Comparison of ENCODE assay signal across 34 mouse cellular contexts in the genomic region with DNA sequence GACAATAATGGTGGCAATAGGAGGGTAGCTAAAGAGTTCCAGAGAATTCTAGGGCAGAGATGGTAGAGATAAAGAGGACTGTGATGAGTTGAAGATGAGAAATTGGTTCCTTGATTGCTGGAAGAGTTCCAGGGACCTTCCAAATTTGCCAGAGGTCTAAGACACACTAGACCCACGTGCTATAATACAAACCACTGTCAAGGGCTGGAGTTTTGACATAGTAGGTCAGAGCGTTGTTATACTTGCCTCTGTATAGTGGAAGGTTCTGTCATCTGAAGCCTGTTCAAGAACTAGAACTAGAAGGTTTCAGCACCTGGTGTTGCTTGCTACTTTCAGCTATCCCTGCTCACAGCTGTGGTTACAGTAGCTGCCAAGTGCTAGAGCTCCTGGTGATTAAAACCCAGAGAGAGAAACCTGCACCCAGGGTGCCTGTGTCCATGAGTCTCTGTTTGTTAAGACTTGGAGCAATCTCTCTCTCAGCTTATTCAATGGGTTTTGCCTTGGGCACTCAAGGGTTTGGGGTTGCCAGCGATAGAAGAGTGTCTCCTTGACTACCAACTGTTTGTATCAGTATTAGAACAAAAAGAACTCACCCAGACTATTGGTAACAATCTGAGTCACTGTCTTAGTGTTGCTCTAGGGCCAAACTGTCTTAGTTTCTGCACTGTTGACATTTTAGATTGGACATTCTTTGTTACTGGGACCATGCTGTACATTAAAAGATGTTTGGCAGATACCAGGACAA. TPM values are rescaled to one million over a fixed set of nuclear protein-coding genes. Genes with fewer than 3 reads are reported as not detected.
DNase-seq lines count a peak whose midpoint lies in the region; ATAC-seq and TF ChIP-seq lines count a peak whose summit lies in the region.
"Had no signal": no experiment of that assay in that cellular context is flagged by ENCODE, and none has a peak within 500 bp of the region (broad histone marks: within the 10 kb centered on the region; RNA-seq: fewer than 3 reads in every experiment).

No protein-coding gene starts in this region.

- peak; percentile 88 for TF ChIP-seq EP300 in CH12.LX (IDR thresholded peaks at IDR 0.05; ENCODE audit: low read length)

- no peaks in the 10 kb centered on the region for H3K27me3 ChIP-seq in midbrain, embryonic 11.5 days (ENCODE audit: control insufficient read depth, insufficient read depth, low read length)
- no peaks in the 10 kb centered on the region for H3K27me3 ChIP-seq in midbrain, embryonic 14.5 days (ENCODE audit: control insufficient read depth, insufficient read depth, low read length)
- H3K27me3 ChIP-seq in CH12.LX (replicated peaks): no peaks in the 10 kb centered on the region
- no peaks in the 10 kb centered on the region for H3K27me3 ChIP-seq in small intestine, adult 2 months (ENCODE audit: control insufficient read depth, insufficient read depth, low read length)
- H3K27me3 ChIP-seq: embryonic facial prominence, embryonic 12.5 days; embryonic facial prominence, embryonic 15.5 days; intestine, embryonic 15.5 days had no signal

- DNase-seq in midbrain, embryonic 11.5 days (ENCODE audit: low spot score, missing footprints): peak; percentile 53
- no peak for DNase-seq in midbrain, embryonic 14.5 days
- peak; percentile 68 for DNase-seq in CH12.LX (ENCODE audit: extremely low read depth)
- DNase-seq in left cerebral cortex, postnatal 25 days (ENCODE audit: low spot score in 2 of 2): no peak
- DNase-seq in heart, postnatal 4 days: no peak
- DNase-seq: adrenal gland, postnatal 10 days; adrenal gland, postnatal 36 days; B cell, adult 2 months; cerebellum, adult 18-20 months; cerebellum, adult 9-10 months; cerebellum, postnatal 25 days; gastrocnemius, postnatal 25 days; heart, adult 2 months; kidney, adult 18-20 months had no signal

- 77% methylated on average over 3 of the region's 3 CpGs for WGBS in midbrain, embryonic 11.5 days
- 70% methylated on average over 3 of the region's 3 CpGs for WGBS in midbrain, embryonic 14.5 days
- WGBS in small intestine, adult 2 months: 77% methylated on average over 3 of the region's 3 CpGs

- no peak for TF ChIP-seq POLR2A in CH12.LX (IDR thresholded peaks at IDR 0.05; ENCODE audit: low read depth, low read length)
- TF ChIP-seq POLR2A in small intestine, adult 2 months (IDR thresholded peaks at IDR 0.05; ENCODE audit: low read depth, low read length): no peak

- H3K9ac ChIP-seq in midbrain, embryonic 11.5 days (ENCODE audit: low read length): no peak overlapping the region
- no peak overlapping the region for H3K9ac ChIP-seq in midbrain, embryonic 14.5 days (replicated peaks; ENCODE audit: low read length)
- H3K9ac ChIP-seq in CH12.LX (ENCODE audit: insufficient read depth, low read depth): peak overlapping the region; percentile 19
- H3K9ac ChIP-seq: embryonic facial prominence, embryonic 12.5 days; embryonic facial prominence, embryonic 15.5 days; hindbrain, embryonic 14.5 days; intestine, embryonic 15.5 days had no signal

- ATAC-seq in midbrain, embryonic 11.5 days (ENCODE audit: low FRiP score): no peak
- no peak for ATAC-seq in midbrain, embryonic 14.5 days (ENCODE audit: low FRiP score, low TSS enrichment)
- 0 out of 2 replicates have a peak, but pooled peaks have one; percentile 8 for ATAC-seq in granulocyte monocyte progenitor cell, adult 5-6 weeks (replicated peaks; ENCODE audit: poor library complexity, severe bottlenecking)
- ATAC-seq in megakaryocyte progenitor cell, adult 5-6 weeks (replicated peaks; ENCODE audit: poor library complexity): no peak
- ATAC-seq: forebrain, embryonic 14.5 days; hindbrain, postnatal 0 days; intestine, embryonic 15.5 days had no signal

- intact Hi-C loops in left cerebral cortex, postnatal 25 days (cut with DNase I): no loop called here

- no peak overlapping the region for H3K4me2 ChIP-seq in midbrain, embryonic 11.5 days
- H3K4me2 ChIP-seq in midbrain, embryonic 14.5 days (ENCODE audit: low read length): no peak overlapping the region
- peak overlapping the region; percentile 74 for H3K4me2 ChIP-seq in CH12.LX (ENCODE audit: insufficient read depth, low read depth, poor library complexity, severe bottlenecking)
- H3K4me2 ChIP-seq: embryonic facial prominence, embryonic 12.5 days; embryonic facial prominence, embryonic 15.5 days; hindbrain, embryonic 14.5 days; intestine, embryonic 15.5 days had no signal

- no peaks in the 10 kb centered on the region for H3K9me3 ChIP-seq in midbrain, embryonic 11.5 days (ENCODE audit: control insufficient read depth, low read length)
- no peaks in the 10 kb centered on the region for H3K9me3 ChIP-seq in midbrain, embryonic 14.5 days (ENCODE audit: control insufficient read depth, low read length)
- no peaks in the 10 kb centered on the region for H3K9me3 ChIP-seq in CH12.LX (replicated peaks; ENCODE audit: low read length)
- H3K9me3 ChIP-seq: embryonic facial prominence, embryonic 12.5 days; embryonic facial prominence, embryonic 15.5 days; heart, embryonic 10.5 days; hindbrain, embryonic 10.5 days; intestine, embryonic 15.5 days had no signal

- H3K36me3 ChIP-seq in midbrain, embryonic 11.5 days (ENCODE audit: control insufficient read depth, insufficient read depth, low read length): no peaks in the 10 kb centered on the region
- H3K36me3 ChIP-seq in midbrain, embryonic 14.5 days (ENCODE audit: control insufficient read depth, insufficient read depth, low read length): no peaks in the 10 kb centered on the region
- H3K36me3 ChIP-seq in CH12.LX (replicated peaks in 1 of 2; ENCODE audit: control insufficient read depth in 1 of 2, insufficient read depth in 1 of 2, low read length in 1 of 2): no peaks in the 10 kb centered on the region
- H3K36me3 ChIP-seq in small intestine, adult 2 months (ENCODE audit: control insufficient read depth, insufficient read depth, low read length): no peaks in the 10 kb centered on the region
- H3K36me3 ChIP-seq: embryonic facial prominence, embryonic 12.5 days; embryonic facial prominence, embryonic 15.5 days; heart, embryonic 10.5 days; hindbrain, embryonic 10.5 days; intestine, embryonic 15.5 days had no signal

- dilution Hi-C loops in CH12.LX (cut with MboI; ENCODE audit: extremely low pct_ligation_motif_present, extremely low pct_unique_long_range_greater_than_20kb, low sequenced_read_pairs): no loop called here

- no peaks in the 10 kb centered on the region for H3K79me2 ChIP-seq in CH12.LX (replicated peaks; ENCODE audit: control insufficient read depth, extremely low read depth, insufficient read depth, poor library complexity, severe bottlenecking)

- in situ Hi-C loops in CH12.LX (cut with MboI; ENCODE audit: low pct_ligation_motif_present, low pct_unique_long_range_greater_than_20kb, low sequenced_read_pairs): no loop called here

- TF ChIP-seq CTCF in CH12.LX (conservative IDR thresholded peaks at IDR 0.05 in 1 of 2, IDR thresholded peaks at IDR 0.05 in 1 of 2; ENCODE audit: low read depth in 2 of 2, low read length in 2 of 2): no peak
- TF ChIP-seq CTCF in small intestine, adult 2 months (IDR thresholded peaks at IDR 0.05; ENCODE audit: extremely low read depth, insufficient read length, insufficient replicate concordance, low read depth, low read length): no peak

- TF ChIP-seq RAD21 in CH12.LX (IDR thresholded peaks at IDR 0.05; ENCODE audit: low read depth, low read length): no peak

- no peaks in the 10 kb centered on the region for H3K4me1 ChIP-seq in midbrain, embryonic 11.5 days (ENCODE audit: control insufficient read depth, insufficient read depth, low read length)
- no peaks in the 10 kb centered on the region for H3K4me1 ChIP-seq in midbrain, embryonic 14.5 days (ENCODE audit: control insufficient read depth, insufficient read depth, low read length)
- H3K4me1 ChIP-seq in CH12.LX (ENCODE audit: control insufficient read depth in 1 of 2, insufficient read depth in 2 of 2): peaks cover 13 to 52% of the 10 kb centered on the region in 2 experiments; a peak in 3 of 4 replicates
- H3K4me1 ChIP-seq in small intestine, adult 2 months (ENCODE audit: control insufficient read depth, insufficient read depth, insufficient read length, low read length): no peaks in the 10 kb centered on the region
- H3K4me1 ChIP-seq: embryonic facial prominence, embryonic 12.5 days; embryonic facial prominence, embryonic 15.5 days; hindbrain, embryonic 10.5 days; intestine, embryonic 15.5 days had no signal

- H3K4me3 ChIP-seq in midbrain, embryonic 11.5 days (ENCODE audit: low read depth, low read length): no peak overlapping the region
- H3K4me3 ChIP-seq in midbrain, embryonic 14.5 days (replicated peaks; ENCODE audit: low read depth, low read length): no peak overlapping the region
- H3K4me3 ChIP-seq in CH12.LX (replicated peaks in 1 of 3; ENCODE audit: low read depth in 2 of 3, low read length in 2 of 3, poor library complexity in 1 of 3): no peak overlapping the region
- no peak overlapping the region for H3K4me3 ChIP-seq in small intestine, adult 2 months (ENCODE audit: low read depth, low read length)
- H3K4me3 ChIP-seq: embryonic facial prominence, embryonic 12.5 days; embryonic facial prominence, embryonic 15.5 days; heart, adult 2 months; heart, embryonic 10.5 days; hindbrain, embryonic 10.5 days; intestine, embryonic 15.5 days had no signal

- H3K27ac ChIP-seq in midbrain, embryonic 11.5 days (ENCODE audit: low read depth, low read length): no peak overlapping the region
- no peak overlapping the region for H3K27ac ChIP-seq in midbrain, embryonic 14.5 days (replicated peaks; ENCODE audit: low read depth, low read length)
- peak overlapping the region; percentile 79 for H3K27ac ChIP-seq in CH12.LX (ENCODE audit: insufficient read depth, low read depth)
- 0 out of 2 replicates have a peak overlapping the region, but pooled peaks have one; percentile 30 for H3K27ac ChIP-seq in small intestine, adult 2 months (ENCODE audit: insufficient read depth, low read depth, low read length)
- H3K27ac ChIP-seq: embryonic facial prominence, embryonic 12.5 days; embryonic facial prominence, embryonic 15.5 days; heart, adult 2 months; heart, embryonic 10.5 days; hindbrain, embryonic 10.5 days; hindbrain, embryonic 14.5 days; hindbrain, postnatal 0 days; intestine, embryonic 15.5 days had no signal

RNA-seq across cellular contexts. Expression of a gene that starts 24.1 kb away (rescaled TPM):
- polyA plus RNA-seq in midbrain, embryonic 11.5 days (2014; fragmentation: Nextera tagmentation; extraction: Ambion mirVana): 13.1 and 14.4 TPM in 2 replicates
- polyA plus RNA-seq in midbrain, embryonic 14.5 days (2014; fragmentation: Nextera tagmentation; extraction: Ambion mirVana): 13.8 and 17.0 TPM in 2 replicates
- 7.3 and 8.2 TPM in 2 replicates for total RNA-seq in CH12.LX (2012; rRNA removed)
- total RNA-seq in CH12.LX (2014; rRNA removed): 1.9 and 2.0 TPM in 2 replicates
- 4.4 and 6.0 TPM in 2 replicates for polyA plus RNA-seq in CH12.LX (2012; ENCODE audit: insufficient read length, low read depth)
- total RNA-seq in granulocyte monocyte progenitor cell, adult 5-6 weeks (2014; fragmentation: Nextera tagmentation): 42.5 and 55.4 TPM in 2 replicates
- total RNA-seq in granulocyte monocyte progenitor cell, adult 5-6 weeks (2017): 15.5 and 17.5 TPM in 2 replicates
- 8.7 and 9.9 TPM in 2 replicates for polyA plus RNA-seq in small intestine, adult 2 months (2012; rRNA removed)
- total RNA-seq in left cerebral cortex, postnatal 25 days (2021): 10 to 100 TPM; 51.5 to 56.2 TPM
- 10 to 100 TPM; 30.8 to 30.9 TPM for total RNA-seq in heart, postnatal 4 days (2021)
- 27.1 and 27.3 TPM in 2 replicates for total RNA-seq in megakaryocyte progenitor cell, adult 5-6 weeks (2015)
- 12.3 and 19.8 TPM in 2 replicates for total RNA-seq in megakaryocyte progenitor cell, adult 5-6 weeks (2017)

RNA-seq across cellular contexts. Expression of a gene that starts 27.7 kb away (rescaled TPM):
- not detected in 2 replicates for polyA plus RNA-seq in midbrain, embryonic 11.5 days (2014; fragmentation: Nextera tagmentation; extraction: Ambion mirVana)
- not detected in 2 replicates for polyA plus RNA-seq in midbrain, embryonic 14.5 days (2014; fragmentation: Nextera tagmentation; extraction: Ambion mirVana)
- not detected in 2 replicates for total RNA-seq in CH12.LX (2012; rRNA removed)
- total RNA-seq in CH12.LX (2014; rRNA removed): not detected in 2 replicates
- not detected in 2 replicates for polyA plus RNA-seq in CH12.LX (2012; ENCODE audit: insufficient read length, low read depth)
- not detected in 2 replicates for total RNA-seq in granulocyte monocyte progenitor cell, adult 5-6 weeks (2014; fragmentation: Nextera tagmentation)
- not detected in 2 replicates for total RNA-seq in granulocyte monocyte progenitor cell, adult 5-6 weeks (2017)
- not detected in 2 replicates for polyA plus RNA-seq in small intestine, adult 2 months (2012; rRNA removed)
- not detected for total RNA-seq in left cerebral cortex, postnatal 25 days (2021)
- total RNA-seq in heart, postnatal 4 days (2021): not detected
- 0.10 TPM in 1 of 2 replicates, not detected in the other for total RNA-seq in megakaryocyte progenitor cell, adult 5-6 weeks (2015)
- not detected in 2 replicates for total RNA-seq in megakaryocyte progenitor cell, adult 5-6 weeks (2017)
- total RNA-seq: adrenal gland, adult 18-20 months; adrenal gland, postnatal 10 days; adrenal gland, postnatal 36 days; common myeloid progenitor, adult 5-6 weeks; gastrocnemius, adult 8-10 months; gastrocnemius, postnatal 25 days; heart, adult 2 months; heart, postnatal 25 days; hindbrain, postnatal 0 days; MEL had no signal
- polyA plus RNA-seq: embryonic facial prominence, embryonic 12.5 days; forebrain, embryonic 11.5 days; forebrain, embryonic 14.5 days; gonadal fat pad, adult 2 months; heart, adult 2 months; heart, embryonic 10.5 days; heart, embryonic 14.5 days; heart, postnatal 0 days; hindbrain, embryonic 10.5 days; hindbrain, embryonic 14.5 days; hindbrain, postnatal 0 days; intestine, embryonic 15.5 days had no signal

RNA-seq across cellular contexts. Expression of a gene that starts 43.9 kb away (rescaled TPM):
- polyA plus RNA-seq in midbrain, embryonic 11.5 days (2014; fragmentation: Nextera tagmentation; extraction: Ambion mirVana): 1.6 and 2.1 TPM in 2 replicates
- 0.72 and 0.84 TPM in 2 replicates for polyA plus RNA-seq in midbrain, embryonic 14.5 days (2014; fragmentation: Nextera tagmentation; extraction: Ambion mirVana)
- not detected in 2 replicates for total RNA-seq in CH12.LX (2012; rRNA removed)
- not detected in 2 replicates for total RNA-seq in CH12.LX (2014; rRNA removed)
- not detected in 2 replicates for polyA plus RNA-seq in CH12.LX (2012; ENCODE audit: insufficient read length, low read depth)
- total RNA-seq in granulocyte monocyte progenitor cell, adult 5-6 weeks (2014; fragmentation: Nextera tagmentation): 5.2 and 12.4 TPM in 2 replicates
- total RNA-seq in granulocyte monocyte progenitor cell, adult 5-6 weeks (2017): 17.6 and 35.0 TPM in 2 replicates
- polyA plus RNA-seq in small intestine, adult 2 months (2012; rRNA removed): 0.15 and 0.22 TPM in 2 replicates
- total RNA-seq in left cerebral cortex, postnatal 25 days (2021): 1 to 10 TPM; 6.6 to 8.2 TPM
- total RNA-seq in heart, postnatal 4 days (2021): 1 to 10 TPM; 7.6 to 9.1 TPM
- total RNA-seq in megakaryocyte progenitor cell, adult 5-6 weeks (2015): 7.5 and 9.9 TPM in 2 replicates
- 38.0 and 41.9 TPM in 2 replicates for total RNA-seq in megakaryocyte progenitor cell, adult 5-6 weeks (2017)
- total RNA-seq: MEL had no signal

Comparison
In these comparisons a context has a peak if more than half of its experiments do, and no peak if none do; other contexts are left out.
1. DNase-seq: peak in midbrain, embryonic 11.5 days (single experiment) and CH12.LX (single experiment); none in midbrain, embryonic 14.5 days (single experiment), left cerebral cortex, postnatal 25 days (0 of 2) and heart, postnatal 4 days (single experiment).
2. H3K27ac ChIP-seq: peak in CH12.LX (single experiment) and small intestine, adult 2 months (single experiment); none in midbrain, embryonic 11.5 days (single experiment) and midbrain, embryonic 14.5 days (single experiment).
3. RNA of a gene that starts 43.9 kb away (total RNA-seq): 7.5 to 41.9 TPM in megakaryocyte progenitor cell, adult 5-6 weeks, 5.2 to 35.0 TPM in granulocyte monocyte progenitor cell, adult 5-6 weeks, 7.6 to 9.1 TPM in heart, postnatal 4 days and 6.6 to 8.2 TPM in left cerebral cortex, postnatal 25 days; not detected in CH12.LX; every median in the first group is over 4 times any median in the second.